Mouse (Mus musculus) embryonic fibroblast, embryonic 13.5 days (primary cell): ENCODE results near the gene Sdad1.

Experiments
- CTCF ChIP-seq: IDR thresholded peaks from 2 replicates; pipeline ENCODE4 v1.5.1; 2011; ENCODE audit warnings: mild to moderate bottlenecking, control low read depth, low read length, moderate library complexity, borderline replicate concordance; ENCODE audit not compliant: insufficient read depth
- POLR2A ChIP-seq: IDR thresholded peaks from 2 replicates; pipeline ENCODE4 v1.6.1; 2011; ENCODE audit warnings: low read depth, mild to moderate bottlenecking, control low read depth, low read length, moderate library complexity

- TF ChIP-seq POLR2A: no peak
- no peak for TF ChIP-seq CTCF
Measured at GRCm38 (mm10) chr5:92244900-92245299, 65.4 kb downstream of the Sdad1 start.
